Mouse (Mus musculus) neutrophil, adult 65 days (primary cell): ENCODE data around the gene Vmn1r104. TPM values are rescaled to one million over a fixed set of nuclear protein-coding genes. Genes with fewer than 3 reads are reported as not detected.

Source experiments
- total RNA-seq: library from RNA; stranded (reverse); gene quantifications from 2 replicates; pipeline ENCODE4 v1.2.4, GENCODE M21; 2023

Vmn1r104 gene
- total RNA-seq, result not detected in 2 replicates

GRCm38 (mm10) chr7:20533537-20533936 lies at the start of gene Vmn1r104:
TSS of gene Vmn1r104 (plus strand) at chr7:20533837.

DNA sequence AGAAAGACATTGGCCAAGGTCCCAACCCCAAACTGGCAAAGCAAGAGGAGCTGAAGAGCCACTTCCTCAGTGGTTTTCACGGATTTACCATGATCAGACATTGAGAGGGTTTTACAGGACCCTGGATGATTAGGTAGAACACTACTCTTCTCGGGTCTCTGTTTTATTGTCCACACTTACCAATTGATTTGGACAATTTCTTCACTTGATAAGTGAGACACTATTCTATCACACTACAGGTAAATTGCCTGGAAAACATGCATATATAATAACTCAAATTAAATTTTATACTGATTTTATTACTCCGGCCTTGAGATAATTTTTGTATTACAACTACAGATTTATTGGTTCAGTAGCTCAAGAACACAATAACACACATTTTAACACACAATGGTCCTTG lies 23.2 kb upstream of the Vmn1r104 start, which contains the start of gene Vmn1r103:
Vmn1r103 (minus strand) TSS at position 101 of the 400 bp plus-strand sequence.

DNA sequence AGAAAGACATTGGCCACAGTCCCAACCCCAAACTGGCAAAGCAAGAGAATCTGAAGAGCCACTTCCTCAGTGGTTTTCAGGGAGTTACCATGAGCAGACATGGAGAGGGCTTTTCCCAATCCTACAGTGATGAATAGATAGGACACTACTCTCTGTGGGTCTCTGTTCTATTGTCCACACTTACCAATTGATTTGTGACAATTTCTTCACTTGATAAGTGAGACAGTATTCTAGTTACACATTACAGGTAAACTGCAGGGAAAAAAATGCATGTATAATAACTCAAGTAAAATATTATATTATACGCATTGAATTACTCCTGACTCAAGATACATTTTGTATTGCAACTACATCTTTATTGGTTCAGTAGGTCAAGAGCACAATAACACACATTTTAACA lies 12.0 kb downstream of the Vmn1r104 start, which contains the start of gene Gm5726:
Gm5726 (minus strand) TSS at position 101 of the 400 bp plus-strand sequence.

GRCm38 (mm10) chr7:20576141-20576540 lies 42.5 kb downstream of the Vmn1r104 start, which contains the start of gene Gm4141:
TSS of gene Gm4141 (minus strand) at chr7:20576241.

Other genes starting within 250 kb of the Vmn1r104 start
- gene Gm4133, start 199.8 kb upstream of the Vmn1r104 start, total RNA-seq, result not detected in 2 replicates
- not detected in 2 replicates for gene Gm5728, start 158.4 kb upstream of the Vmn1r104 start, total RNA-seq
- not detected in 2 replicates for gene Vmn1r100, start 115.9 kb upstream of the Vmn1r104 start, total RNA-seq
- not detected in 2 replicates for gene Vmn1r101, start 91.2 kb upstream of the Vmn1r104 start, total RNA-seq
- not detected in 2 replicates for gene Gm10670, start 58.9 kb upstream of the Vmn1r104 start, total RNA-seq
- gene Vmn1r103, start 23.3 kb upstream of the Vmn1r104 start, total RNA-seq, result not detected in 2 replicates
- gene Gm5726, start 11.9 kb downstream of the Vmn1r104 start, total RNA-seq, result not detected in 2 replicates
- not detected in 2 replicates for gene Gm4141, start 42.4 kb downstream of the Vmn1r104 start, total RNA-seq
- gene Gm4513, start 65.2 kb downstream of the Vmn1r104 start, total RNA-seq, result not detected in 2 replicates
- not detected in 2 replicates for gene Vmn1r107, start 135.1 kb downstream of the Vmn1r104 start, total RNA-seq
- gene Vmn1r111, start 169.4 kb downstream of the Vmn1r104 start, total RNA-seq, result not detected in 2 replicates
- not detected in 2 replicates for gene Gm10668, start 196.8 kb downstream of the Vmn1r104 start, total RNA-seq
- not detected in 2 replicates for gene Vmn1r112, start 237.3 kb downstream of the Vmn1r104 start, total RNA-seq